Mouse (Mus musculus): ENCODE results near the gene Hist3h2ba. TPM values are rescaled to one million over a fixed set of nuclear protein-coding genes. Genes with fewer than 3 reads are reported as not detected.

Hist3h2ba gene
- polyA plus RNA-seq, 1 experiment from 2014 or later = 395 TPM

DNA sequence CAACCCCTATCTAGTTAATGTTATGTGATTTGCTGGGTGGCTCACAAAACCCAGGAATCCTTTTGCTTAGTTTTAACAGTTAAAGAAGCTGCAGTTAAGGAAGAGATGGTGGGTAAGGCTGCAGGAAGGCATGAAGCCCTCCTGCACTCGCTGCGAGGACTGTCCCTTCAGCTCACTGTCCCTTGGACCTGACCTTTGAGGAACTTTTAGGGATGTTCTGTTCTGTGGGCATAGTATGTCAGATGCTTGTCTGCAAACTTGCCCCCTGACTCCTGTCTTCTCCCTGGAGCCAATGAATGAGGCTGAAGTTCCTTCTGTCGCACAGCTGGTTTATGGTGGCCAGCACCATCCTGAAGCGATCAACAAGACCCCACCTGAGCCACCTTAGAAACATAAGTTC lies 40.4 kb downstream of the Hist3h2ba start:
- Histone ChIP-seq H3K27ac (ENCODE audit: low read length) (no peak overlapping the region), H3K4me1 (replicated peaks; ENCODE audit: control insufficient read depth, insufficient read depth, low read length) (no peaks in the 10 kb centered on the region; the same call in 1 of the 2 replicates), H3K9ac (replicated peaks; ENCODE audit: low read depth, low read length) (no peak overlapping the region), H3K4me3 (replicated peaks; ENCODE audit: low read length) (no peak overlapping the region), H3K36me3 (ENCODE audit: control insufficient read depth, insufficient read depth) (peaks cover 22% of the 10 kb centered on the region), H3K4me2 (ENCODE audit: low read length) (no peak overlapping the region), H3K9me3 (ENCODE audit: control insufficient read depth, low read length) (no peaks in the 10 kb centered on the region), H3K27me3 (replicated peaks; ENCODE audit: control insufficient read depth, insufficient read depth, low read length) (no peaks in the 10 kb centered on the region)
- WGBS = 97% methylated on average over 4 of the region's 4 CpGs
- ATAC-seq = no peak

DNA sequence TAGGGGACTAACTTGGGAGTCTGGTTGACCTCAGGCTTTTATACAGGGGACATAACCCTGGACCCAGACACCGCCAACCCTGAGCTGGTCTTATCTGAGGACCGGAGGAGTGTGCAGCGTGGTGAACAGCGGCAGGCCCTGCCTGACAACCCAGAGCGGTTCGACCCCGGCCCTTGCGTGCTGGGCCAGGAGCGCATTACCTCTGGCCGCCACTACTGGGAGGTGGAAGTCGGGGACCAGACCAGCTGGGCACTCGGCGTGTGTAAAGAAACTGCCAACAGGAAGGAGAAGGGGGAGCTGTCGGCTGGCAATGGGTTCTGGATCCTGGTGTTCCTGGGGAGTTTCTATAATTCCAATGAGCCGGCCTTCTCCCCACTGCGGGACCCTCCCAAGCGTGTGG lies 41.4 kb downstream of the Hist3h2ba start:
- no peaks in the 10 kb centered on the region for H3K9me3 ChIP-seq (ENCODE audit: control insufficient read depth, low read length)
- H3K9ac ChIP-seq (replicated peaks; ENCODE audit: low read depth, low read length) = no peak overlapping the region
- WGBS = 84% methylated on average over 17 of the region's 17 CpGs
- H3K4me1 ChIP-seq (replicated peaks; ENCODE audit: control insufficient read depth, insufficient read depth, low read length) = peaks cover 6% of the 10 kb centered on the region
- no peak overlapping the region for H3K4me2 ChIP-seq (ENCODE audit: low read length)
- H3K27ac ChIP-seq (ENCODE audit: low read length) = no peak overlapping the region
- H3K36me3 ChIP-seq (ENCODE audit: control insufficient read depth, insufficient read depth) = peaks cover 20% of the 10 kb centered on the region
- peaks cover 1% of the 10 kb centered on the region; the same call in 1 of the 2 replicates for H3K27me3 ChIP-seq (replicated peaks; ENCODE audit: control insufficient read depth, insufficient read depth, low read length)
- H3K4me3 ChIP-seq (replicated peaks; ENCODE audit: low read length) = no peak overlapping the region
- ATAC-seq = no peak

DNA sequence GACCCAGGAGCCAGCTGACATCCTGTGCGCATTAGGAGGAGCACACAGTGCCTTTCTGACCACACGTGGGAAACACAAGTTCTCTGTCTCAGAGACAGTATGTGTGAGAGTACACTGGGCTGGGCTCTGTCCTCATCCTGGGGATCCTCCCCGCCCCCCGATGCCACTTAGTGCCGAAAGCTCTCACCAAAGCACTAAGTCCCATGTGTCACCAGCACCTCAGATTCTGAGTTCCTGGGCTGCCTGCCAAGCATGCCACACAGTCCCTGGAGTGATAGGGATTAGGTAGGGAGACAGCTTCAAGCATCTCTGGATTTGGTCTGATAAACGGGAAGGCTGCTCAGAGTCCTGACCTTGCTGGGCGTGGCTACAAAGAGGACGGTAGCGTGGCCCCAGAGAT lies 42.1 kb downstream of the Hist3h2ba start:
- H3K4me2 ChIP-seq (ENCODE audit: low read length) = no peak overlapping the region
- H3K36me3 ChIP-seq (ENCODE audit: control insufficient read depth, insufficient read depth) = peaks cover 16% of the 10 kb centered on the region
- no peak for ATAC-seq
- WGBS = 82% methylated on average over 9 of the region's 9 CpGs
- peaks cover 6% of the 10 kb centered on the region for H3K4me1 ChIP-seq (replicated peaks; ENCODE audit: control insufficient read depth, insufficient read depth, low read length)
- H3K9ac ChIP-seq (replicated peaks; ENCODE audit: low read depth, low read length) = no peak overlapping the region
- H3K27me3 ChIP-seq (replicated peaks; ENCODE audit: control insufficient read depth, insufficient read depth, low read length) = peaks cover 3% of the 10 kb centered on the region; the same call in 1 of the 2 replicates
- H3K27ac ChIP-seq (ENCODE audit: low read length) = no peak overlapping the region
- no peaks in the 10 kb centered on the region for H3K9me3 ChIP-seq (ENCODE audit: control insufficient read depth, low read length)
- no peak overlapping the region for H3K4me3 ChIP-seq (replicated peaks; ENCODE audit: low read length)

DNA sequence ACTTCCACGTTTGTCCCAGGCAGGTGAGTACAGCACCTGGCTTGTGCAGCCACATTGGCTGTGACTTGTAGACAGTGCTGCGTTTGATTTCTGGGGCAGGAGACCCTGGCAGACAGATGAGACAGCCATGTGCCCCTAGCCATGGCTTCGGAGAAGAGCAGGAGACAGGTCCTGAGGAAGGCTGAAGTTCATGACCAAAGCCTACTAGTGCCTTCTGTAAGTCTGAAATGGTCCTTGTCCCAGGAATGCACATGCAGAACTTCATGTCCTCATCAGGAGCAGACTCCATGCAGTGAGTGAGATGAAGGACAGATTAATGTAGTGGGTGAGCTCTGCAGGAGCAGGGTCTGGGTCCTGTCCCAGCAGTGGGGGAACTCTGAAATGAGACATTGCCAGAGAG lies 43.2 kb downstream of the Hist3h2ba start:
- no peak for ATAC-seq
- Histone ChIP-seq H3K36me3 (ENCODE audit: control insufficient read depth, insufficient read depth) (peaks cover 10% of the 10 kb centered on the region; the same call in 1 of the 2 replicates), H3K27me3 (replicated peaks; ENCODE audit: control insufficient read depth, insufficient read depth, low read length) (peaks cover 3% of the 10 kb centered on the region; the same call in 1 of the 2 replicates), H3K4me2 (ENCODE audit: low read length) (no peak overlapping the region), H3K4me3 (replicated peaks; ENCODE audit: low read length) (no peak overlapping the region), H3K4me1 (replicated peaks; ENCODE audit: control insufficient read depth, insufficient read depth, low read length) (peaks cover 6% of the 10 kb centered on the region), H3K9me3 (ENCODE audit: control insufficient read depth, low read length) (no peaks in the 10 kb centered on the region), H3K27ac (ENCODE audit: low read length) (no peak overlapping the region), H3K9ac (replicated peaks; ENCODE audit: low read depth, low read length) (no peak overlapping the region)
- 89% methylated on average over 3 of the region's 3 CpGs for WGBS

DNA sequence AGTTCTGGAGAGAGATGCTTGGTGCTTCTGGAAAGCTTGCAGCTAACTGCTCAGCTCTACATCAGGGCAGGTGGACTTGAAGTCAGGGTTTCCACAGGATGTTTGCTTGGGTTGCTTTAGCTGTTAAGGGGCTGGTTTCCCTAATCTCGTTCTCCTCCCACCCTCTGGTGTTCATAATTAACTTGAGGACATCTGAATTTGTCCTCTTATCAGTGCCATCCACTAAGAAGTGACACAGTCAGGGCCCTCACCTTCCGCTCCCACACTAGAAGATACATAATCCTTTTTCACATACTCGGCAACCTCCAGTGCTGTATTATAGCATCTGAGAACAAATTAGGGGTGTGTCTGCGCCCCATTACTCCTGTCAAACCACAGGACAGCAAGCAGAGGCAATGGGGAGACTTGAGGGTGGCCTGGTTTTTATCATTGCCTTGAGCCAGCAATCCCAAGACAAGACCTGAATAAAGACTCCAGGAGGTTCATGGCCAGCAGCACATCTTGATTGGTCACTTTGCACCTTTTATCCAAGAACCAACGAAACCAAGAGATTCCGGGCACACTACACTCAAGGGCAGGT lies 44.5 kb downstream of the Hist3h2ba start:
- 84% methylated on average over 6 of the region's 6 CpGs for WGBS
- H3K4me2 ChIP-seq (ENCODE audit: low read length) = no peak overlapping the region
- H3K9me3 ChIP-seq (ENCODE audit: control insufficient read depth, low read length) = no peaks in the 10 kb centered on the region
- no peak overlapping the region for H3K4me3 ChIP-seq (replicated peaks; ENCODE audit: low read length)
- ATAC-seq = no peak
- H3K27ac ChIP-seq (ENCODE audit: low read length) = no peak overlapping the region
- H3K36me3 ChIP-seq (ENCODE audit: control insufficient read depth, insufficient read depth) = peaks cover 10% of the 10 kb centered on the region; the same call in 1 of the 2 replicates
- peaks cover 3% of the 10 kb centered on the region; the same call in 1 of the 2 replicates for H3K27me3 ChIP-seq (replicated peaks; ENCODE audit: control insufficient read depth, insufficient read depth, low read length)
- peaks cover 6% of the 10 kb centered on the region for H3K4me1 ChIP-seq (replicated peaks; ENCODE audit: control insufficient read depth, insufficient read depth, low read length)
- no peak overlapping the region for H3K9ac ChIP-seq (replicated peaks; ENCODE audit: low read depth, low read length)

DNA sequence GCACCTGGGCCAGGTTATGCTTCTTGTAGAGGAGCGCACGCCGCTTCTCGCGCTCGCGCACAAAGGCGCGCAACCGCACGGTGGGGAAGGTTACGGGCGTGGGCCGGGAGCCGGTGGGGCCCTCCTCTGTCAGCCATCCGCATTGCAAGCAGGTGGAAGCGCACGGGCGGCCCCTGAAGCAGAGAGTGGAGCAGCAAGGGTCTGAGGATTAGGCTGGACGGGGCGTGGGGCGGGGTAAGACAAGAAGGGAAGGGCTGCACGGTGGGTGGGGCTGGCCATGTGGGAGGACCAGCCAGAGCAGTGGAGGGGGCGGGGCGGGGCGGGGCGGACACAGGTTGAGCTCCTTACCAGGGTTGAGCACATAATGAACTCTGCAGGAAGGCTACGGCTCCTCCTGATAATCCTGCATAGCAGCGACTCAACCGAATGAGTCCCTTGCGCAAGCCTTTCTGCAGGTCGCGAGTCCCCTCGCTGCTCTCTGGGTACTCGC lies 45.7 kb downstream of the Hist3h2ba start:
- under 1% methylated on average over 34 of the region's 35 CpGs for WGBS
- H3K9me3 ChIP-seq (ENCODE audit: control insufficient read depth, low read length) = no peaks in the 10 kb centered on the region
- peak overlapping the region; percentile 72 for H3K4me2 ChIP-seq (ENCODE audit: low read length)
- H3K4me1 ChIP-seq (replicated peaks; ENCODE audit: control insufficient read depth, insufficient read depth, low read length) = peaks cover 6% of the 10 kb centered on the region
- peaks cover 5% of the 10 kb centered on the region; the same call in 1 of the 2 replicates for H3K36me3 ChIP-seq (ENCODE audit: control insufficient read depth, insufficient read depth)
- peak overlapping the region; percentile 50 for H3K4me3 ChIP-seq (replicated peaks; ENCODE audit: low read length)
- peak overlapping the region; percentile 60 for H3K9ac ChIP-seq (replicated peaks; ENCODE audit: low read depth, low read length)
- no peak overlapping the region for H3K27ac ChIP-seq (ENCODE audit: low read length)
- ATAC-seq = peak; percentile 67
- peaks cover 3% of the 10 kb centered on the region; the same call in 1 of the 2 replicates for H3K27me3 ChIP-seq (replicated peaks; ENCODE audit: control insufficient read depth, insufficient read depth, low read length)

DNA sequence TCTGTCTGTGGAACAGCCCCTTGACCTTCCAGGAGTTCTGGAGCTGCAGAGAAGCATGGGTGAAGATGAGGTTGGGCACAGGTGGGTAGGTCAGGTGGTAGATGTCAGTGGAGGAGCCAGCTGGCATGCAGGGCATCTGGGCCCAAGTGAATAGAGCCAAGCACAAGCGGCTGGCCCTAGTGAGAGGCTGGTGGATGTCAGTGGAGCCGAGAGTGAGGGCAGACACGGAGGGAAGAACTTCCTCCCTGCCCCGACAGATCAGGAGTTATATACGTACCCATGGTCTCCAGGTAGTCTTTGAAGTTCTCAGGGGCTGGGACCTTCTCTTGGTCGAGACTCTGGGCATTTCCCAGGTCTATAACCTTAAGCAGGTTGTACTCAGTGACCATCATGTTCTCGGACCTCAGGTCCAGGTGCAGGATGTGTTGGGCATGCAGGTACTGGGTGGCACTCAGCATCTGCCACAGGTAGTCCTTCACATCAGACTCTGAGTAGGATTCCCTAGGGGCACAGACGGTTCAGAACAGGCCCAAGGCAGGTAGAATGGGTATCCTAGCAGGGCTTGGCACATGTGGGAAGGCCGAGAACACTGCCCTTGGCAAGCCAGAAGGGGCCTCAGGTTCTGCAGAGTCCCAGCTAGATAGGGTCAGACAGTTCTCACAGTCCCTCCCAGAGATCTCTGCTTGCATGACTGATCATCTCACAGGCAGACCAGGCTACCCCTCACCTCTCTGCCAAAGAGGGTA lies 46.5 kb downstream of the Hist3h2ba start:
- WGBS = 78% methylated on average over 9 of the region's 9 CpGs
- H3K4me2 ChIP-seq (ENCODE audit: low read length) = peak overlapping the region; percentile 72
- H3K36me3 ChIP-seq (ENCODE audit: control insufficient read depth, insufficient read depth) = peaks cover 5% of the 10 kb centered on the region; the same call in 1 of the 2 replicates
- H3K27ac ChIP-seq (ENCODE audit: low read length) = no peak overlapping the region
- ATAC-seq = no peak
- peaks cover 6% of the 10 kb centered on the region for H3K4me1 ChIP-seq (replicated peaks; ENCODE audit: control insufficient read depth, insufficient read depth, low read length)
- H3K27me3 ChIP-seq (replicated peaks; ENCODE audit: control insufficient read depth, insufficient read depth, low read length) = peaks cover 3% of the 10 kb centered on the region; the same call in 1 of the 2 replicates
- H3K4me3 ChIP-seq (replicated peaks; ENCODE audit: low read length) = peak overlapping the region; percentile 50
- H3K9me3 ChIP-seq (ENCODE audit: control insufficient read depth, low read length) = no peaks in the 10 kb centered on the region
- no peak overlapping the region for H3K9ac ChIP-seq (replicated peaks; ENCODE audit: low read depth, low read length)

DNA sequence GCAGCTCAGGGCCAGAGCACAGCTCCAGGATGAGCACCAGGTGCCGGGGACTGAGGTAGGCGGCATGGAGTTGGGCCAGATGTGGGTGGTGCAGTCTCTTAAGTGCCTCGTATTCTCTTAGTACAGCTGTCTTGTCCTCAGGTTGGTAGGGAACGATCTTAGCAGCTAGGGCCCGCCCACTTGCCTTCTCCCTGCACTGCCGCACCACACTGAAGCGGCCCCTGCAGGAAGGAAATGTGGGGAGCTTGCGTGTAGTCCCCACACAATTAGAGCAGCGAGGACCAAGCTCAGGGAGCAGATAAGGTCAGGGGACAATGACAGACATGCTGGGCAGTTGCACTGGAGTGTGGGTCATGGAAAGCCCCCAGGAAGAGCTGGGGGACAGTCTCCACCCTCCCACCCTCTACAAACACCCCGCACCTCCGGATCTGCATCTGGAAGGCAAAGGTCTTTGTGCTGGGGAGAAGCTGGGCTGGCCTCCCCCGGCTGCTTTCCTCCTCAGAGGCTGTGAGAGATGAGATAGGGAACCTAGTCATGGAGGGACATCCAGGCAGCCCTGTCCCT lies 47.2 kb downstream of the Hist3h2ba start:
- Histone ChIP-seq H3K36me3 (ENCODE audit: control insufficient read depth, insufficient read depth) (peaks cover 1% of the 10 kb centered on the region; the same call in 1 of the 2 replicates), H3K27me3 (replicated peaks; ENCODE audit: control insufficient read depth, insufficient read depth, low read length) (peaks cover 3% of the 10 kb centered on the region; the same call in 1 of the 2 replicates), H3K4me3 (replicated peaks; ENCODE audit: low read length) (no peak overlapping the region), H3K9me3 (ENCODE audit: control insufficient read depth, low read length) (no peaks in the 10 kb centered on the region), H3K4me2 (ENCODE audit: low read length) (no peak overlapping the region), H3K4me1 (replicated peaks; ENCODE audit: control insufficient read depth, insufficient read depth, low read length) (peaks cover 6% of the 10 kb centered on the region), H3K27ac (ENCODE audit: low read length) (no peak overlapping the region), H3K9ac (replicated peaks; ENCODE audit: low read depth, low read length) (no peak overlapping the region)
- 55% methylated on average over 12 of the region's 12 CpGs for WGBS
- no peak for ATAC-seq

DNA sequence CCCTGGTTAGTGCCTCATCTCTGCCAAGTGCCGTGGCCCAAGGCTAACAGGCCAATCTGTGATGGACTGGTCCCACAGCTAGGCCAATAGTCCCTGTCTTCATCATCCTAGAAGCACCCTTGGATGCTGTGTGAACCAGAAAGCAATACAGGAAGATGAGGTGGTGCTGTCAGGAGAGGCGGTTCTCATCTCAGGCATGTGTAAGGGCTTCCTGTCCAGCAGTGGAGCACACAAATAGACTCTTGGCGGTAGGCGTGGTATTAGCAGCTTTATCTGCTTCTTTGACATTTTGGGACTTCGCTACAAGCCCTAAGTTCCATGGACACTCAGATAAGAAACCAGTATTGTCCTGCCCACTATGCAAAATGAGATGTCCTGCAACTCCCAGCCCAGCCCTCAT lies 48.8 kb downstream of the Hist3h2ba start:
- H3K36me3 ChIP-seq (ENCODE audit: control insufficient read depth, insufficient read depth) = no peaks in the 10 kb centered on the region
- WGBS = 88% methylated on average over 5 of the region's 5 CpGs
- peaks cover 6% of the 10 kb centered on the region for H3K4me1 ChIP-seq (replicated peaks; ENCODE audit: control insufficient read depth, insufficient read depth, low read length)
- H3K27ac ChIP-seq (ENCODE audit: low read length) = no peak overlapping the region
- H3K27me3 ChIP-seq (replicated peaks; ENCODE audit: control insufficient read depth, insufficient read depth, low read length) = peaks cover 3% of the 10 kb centered on the region; the same call in 1 of the 2 replicates
- no peaks in the 10 kb centered on the region for H3K9me3 ChIP-seq (ENCODE audit: control insufficient read depth, low read length)
- H3K9ac ChIP-seq (replicated peaks; ENCODE audit: low read depth, low read length) = no peak overlapping the region
- no peak overlapping the region for H3K4me2 ChIP-seq (ENCODE audit: low read length)
- H3K4me3 ChIP-seq (replicated peaks; ENCODE audit: low read length) = no peak overlapping the region
- ATAC-seq = no peak
